Mouse (Mus musculus) heart, postnatal 0 days (tissue): ENCODE results near the gene Wdr6.

Source experiments
- CTCF ChIP-seq: IDR thresholded peaks from 2 replicates; pipeline ENCODE4 v1.5.1; 2016; ENCODE audit warnings: antibody characterized with exemption, control low read depth, low read depth
- EP300 ChIP-seq: IDR thresholded peaks from 2 replicates; pipeline ENCODE4 v1.6.1; 2016; ENCODE audit warnings: antibody characterized with exemption, low read depth

DNA sequence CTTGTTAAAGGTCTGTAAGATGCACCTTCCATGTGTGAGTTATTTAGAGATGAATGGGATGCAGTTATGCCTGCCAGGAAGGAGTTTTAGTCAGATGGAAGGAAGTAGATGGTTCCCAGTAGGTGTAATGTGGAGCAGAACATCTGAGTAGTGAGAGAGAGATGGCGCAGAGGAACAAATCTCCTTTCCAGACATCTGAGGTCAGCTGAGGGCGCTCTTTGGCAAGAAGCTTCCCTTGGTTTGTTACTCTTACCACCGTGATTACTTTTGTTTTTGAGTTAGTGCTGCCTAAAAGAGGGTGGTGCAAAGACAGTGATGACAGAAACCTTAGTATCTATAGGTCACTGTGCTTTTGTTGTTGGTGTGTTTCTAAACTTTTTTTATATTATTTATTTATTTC, 53.1 kb downstream of the Wdr6 start:
- TF ChIP-seq CTCF: no peak
- no peak for TF ChIP-seq EP300
